Mouse (Mus musculus): ENCODE measurements around the gene Thbs4.

- TF ChIP-seq CTCF (IDR thresholded peaks at IDR 0.05; ENCODE audit: borderline replicate concordance, insufficient read depth, low read depth, low read length) = no peak
- TF ChIP-seq POLR2A (IDR thresholded peaks at IDR 0.05; ENCODE audit: borderline replicate concordance, insufficient read depth, low read length) = no peak
Measured at GRCm38 (mm10) chr13:92780076-92780475, 14.5 kb downstream of the Thbs4 start.
